Mouse (Mus musculus): ENCODE results near the gene Dlgap1.

Dlgap1 gene

GRCm38 (mm10) chr17:70626396-70626795, 657.5 kb downstream of the Dlgap1 start:
- CTCF ChIA-PET, result no interaction called here

GRCm38 (mm10) chr17:70626925-70627324, 658.1 kb downstream of the Dlgap1 start:
- CTCF ChIA-PET, result no interaction called here

GRCm38 (mm10) chr17:70629653-70630378, 660.9 kb downstream of the Dlgap1 start:
- CTCF ChIA-PET, result no interaction called here

GRCm38 (mm10) chr17:70633181-70633944, 664.5 kb downstream of the Dlgap1 start:
- CTCF ChIA-PET, result no interaction called here

GRCm38 (mm10) chr17:70643211-70643610, 674.3 kb downstream of the Dlgap1 start:
- CTCF ChIA-PET, result no interaction called here

GRCm38 (mm10) chr17:70646641-70647040, 677.8 kb downstream of the Dlgap1 start:
- CTCF ChIA-PET, result no interaction called here

GRCm38 (mm10) chr17:70661382-70661781, 692.5 kb downstream of the Dlgap1 start:
- CTCF ChIA-PET, result no interaction called here

- CTCF ChIA-PET, result no interaction called here
These were observed 695.1 kb downstream of the Dlgap1 start for GRCm38 (mm10) chr17:70663992-70664391.

- CTCF ChIA-PET, result no interaction called here
These were observed 695.7 kb downstream of the Dlgap1 start for GRCm38 (mm10) chr17:70664484-70665040.

- CTCF ChIA-PET, result no interaction called here
These were observed 705.1 kb downstream of the Dlgap1 start for GRCm38 (mm10) chr17:70673985-70674384.

GRCm38 (mm10) chr17:70676522-70676921, 707.6 kb downstream of the Dlgap1 start:
- CTCF ChIA-PET, result no interaction called here

- CTCF ChIA-PET, result no interaction called here
These were observed 714.8 kb downstream of the Dlgap1 start for GRCm38 (mm10) chr17:70683561-70684167.

GRCm38 (mm10) chr17:70690174-70690573, 721.3 kb downstream of the Dlgap1 start:
- CTCF ChIA-PET, result no interaction called here

GRCm38 (mm10) chr17:70690598-70690997, 721.7 kb downstream of the Dlgap1 start:
- CTCF ChIA-PET, result no interaction called here

GRCm38 (mm10) chr17:70706976-70707818, 738.3 kb downstream of the Dlgap1 start:
- CTCF ChIA-PET, result no interaction called here

GRCm38 (mm10) chr17:70707819-70708140, 738.9 kb downstream of the Dlgap1 start:
- CTCF ChIA-PET, result no interaction called here

- CTCF ChIA-PET, result no interaction called here
These were observed 740.7 kb downstream of the Dlgap1 start for GRCm38 (mm10) chr17:70709545-70709944.

GRCm38 (mm10) chr17:70713470-70713869, 744.6 kb downstream of the Dlgap1 start:
- CTCF ChIA-PET, result no interaction called here

GRCm38 (mm10) chr17:70719684-70720324, 750.9 kb downstream of the Dlgap1 start:
- CTCF ChIA-PET, result no interaction called here

- CTCF ChIA-PET, result no interaction called here
These were observed 751.9 kb downstream of the Dlgap1 start for GRCm38 (mm10) chr17:70720766-70721165.

GRCm38 (mm10) chr17:70722146-70722545, 753.3 kb downstream of the Dlgap1 start:
- CTCF ChIA-PET, result no interaction called here

Measured in spleen, embryonic (tissue).